Mouse (Mus musculus): ENCODE results near the gene Trp53inp2.

GRCm38 (mm10) chr2:155373302-155373701 is 7.6 kb upstream of the Trp53inp2 start:
- TF ChIP-seq CTCF (conservative IDR thresholded peaks at IDR 0.05; ENCODE audit: insufficient read depth, insufficient read length, low read depth, low read length) (no peak), POLR2A (IDR thresholded peaks at IDR 0.05; ENCODE audit: low read depth, low read length) (no peak)
